Mouse (Mus musculus) kidney, postnatal 14 days (tissue): ENCODE measurements around the gene Nup214.
"Not testable (repeated sequence)": the region's sequence is repeated elsewhere in the genome, so short reads cannot be mapped to it uniquely, and the experiment has no call there.

Experiments
- DNase-seq: peaks from one replicate; pipeline ENCODE4 v3.0.0; 2022; ENCODE audit warnings: mixed read lengths

Gene Nup214

DNA sequence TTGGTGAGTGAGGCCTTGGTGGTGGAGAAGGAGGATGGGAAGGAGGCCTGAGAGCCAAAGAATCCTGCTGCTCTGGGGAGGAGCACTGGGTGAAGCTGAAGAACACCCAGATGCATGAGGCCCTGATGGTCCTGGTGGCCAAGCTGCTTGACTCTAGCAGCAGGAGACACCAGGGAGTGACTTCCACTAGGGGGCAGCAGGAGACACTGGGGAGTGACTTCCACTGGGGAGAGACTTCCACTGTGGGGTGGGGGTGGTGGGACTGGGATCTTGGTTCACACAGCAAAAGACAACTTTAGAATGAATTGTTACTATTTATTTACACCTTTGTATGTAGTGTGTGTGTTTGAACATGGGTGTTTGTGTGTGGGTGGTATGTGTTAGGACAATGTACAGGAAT lies 9.1 kb upstream of the Nup214 start:
- DNase-seq: peak; percentile 71

DNA sequence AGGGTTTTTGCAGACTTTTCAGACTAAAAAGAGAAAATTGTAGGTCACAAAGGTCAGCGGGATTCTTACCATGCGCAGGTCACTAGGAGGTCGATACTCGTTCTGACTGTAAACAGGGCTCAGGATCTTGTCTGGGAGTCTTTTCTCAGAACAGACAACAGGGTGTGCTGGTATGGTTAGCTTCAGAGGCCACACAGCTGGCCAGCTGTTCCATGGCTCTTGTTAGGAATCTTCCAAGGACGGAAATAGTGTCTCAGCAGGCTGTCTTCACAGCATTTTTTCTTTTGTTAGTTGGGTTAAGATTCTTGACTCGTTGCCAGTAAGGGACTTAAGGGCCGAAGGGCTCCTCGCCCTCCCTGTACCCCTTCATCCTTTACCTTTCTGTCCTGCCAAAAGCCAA lies 7.4 kb upstream of the Nup214 start:
- DNase-seq: no peak

DNA sequence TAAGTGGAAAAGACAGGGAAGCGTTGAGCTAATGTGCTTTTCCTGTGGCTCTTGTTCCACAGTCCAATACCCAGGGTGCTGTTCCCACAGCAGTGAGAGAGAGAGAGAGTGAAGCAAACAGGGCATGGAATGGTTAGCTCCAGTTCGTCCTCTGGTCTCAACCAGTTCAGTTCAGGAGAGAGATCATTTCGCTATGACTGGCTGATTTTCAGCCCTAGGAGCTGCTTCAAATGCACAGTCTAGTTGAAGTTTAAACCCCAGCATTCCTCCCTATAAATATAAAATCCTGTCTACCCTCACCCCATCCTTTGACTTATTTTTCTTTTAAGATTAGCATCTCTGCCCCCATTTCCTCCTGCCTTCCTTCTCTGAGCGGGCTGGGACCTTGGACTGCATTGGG lies 1.6 kb upstream of the Nup214 start:
- DNase-seq: peak; percentile 82

DNA sequence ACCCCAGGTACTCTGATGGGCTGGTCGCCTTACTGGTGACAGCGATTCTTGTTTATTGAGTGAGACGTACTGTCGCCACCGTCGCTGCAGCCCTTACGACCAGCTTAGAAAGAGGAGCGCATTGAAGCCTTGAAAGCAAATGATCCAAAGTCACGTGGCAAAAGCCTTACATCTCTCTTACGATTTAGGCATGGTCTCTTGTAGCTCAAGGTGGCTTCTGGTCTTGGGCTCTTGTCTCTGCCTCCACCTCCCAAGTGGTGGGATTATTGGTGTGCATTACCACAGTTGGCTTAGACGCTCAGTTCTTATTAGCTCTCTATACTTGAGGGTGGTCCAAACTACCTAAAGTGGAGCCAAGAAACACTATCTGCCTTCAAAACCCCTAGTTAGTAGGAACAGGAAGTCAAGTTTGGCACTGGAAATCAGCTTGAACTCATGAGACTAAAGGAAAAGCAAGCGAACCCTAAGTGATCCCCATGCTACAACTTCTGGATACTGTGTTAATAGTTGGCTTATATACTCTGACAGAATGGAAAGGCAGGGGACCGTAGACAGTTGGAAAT lies 654 bp downstream of the Nup214 start:
- DNase-seq: no peak

DNA sequence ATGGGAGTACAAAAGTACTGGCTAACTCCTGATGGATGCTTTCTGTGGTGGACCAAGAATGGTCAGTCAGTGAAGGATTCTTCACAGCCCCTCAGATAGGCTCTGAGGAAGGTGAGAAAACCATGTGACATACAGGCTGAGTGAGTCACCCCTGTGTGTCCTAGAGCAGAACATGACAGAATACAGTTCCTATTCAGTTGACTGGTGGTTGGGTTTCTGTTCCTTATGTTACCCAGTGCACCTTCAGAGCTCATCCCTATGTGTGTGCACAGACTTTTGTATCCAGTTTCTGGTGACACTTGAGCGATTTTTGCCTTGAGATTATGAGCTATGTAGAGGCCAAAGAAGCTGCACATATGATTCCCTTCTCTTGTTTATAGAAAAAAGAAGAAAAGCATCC lies 13.5 kb downstream of the Nup214 start:
- no peak for DNase-seq

DNA sequence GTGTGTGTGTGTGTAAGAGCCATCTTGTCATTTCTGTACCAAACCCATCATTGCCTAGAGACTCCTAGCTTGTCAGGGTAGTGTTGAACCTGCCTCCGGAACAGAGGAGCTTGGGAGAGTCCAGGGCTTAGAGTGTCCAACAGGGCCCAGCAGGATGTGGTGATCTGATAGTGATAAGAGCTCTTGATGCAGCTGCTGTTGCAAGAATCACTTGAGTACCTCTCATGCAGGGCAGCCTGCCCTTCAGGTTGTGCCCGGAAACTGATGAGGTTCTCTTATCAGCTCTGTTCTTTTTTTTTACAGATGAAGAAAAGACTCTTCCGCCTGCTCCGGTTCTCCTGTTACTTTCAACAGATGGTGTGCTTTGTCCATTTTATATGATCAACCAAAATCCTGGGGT lies 16.7 kb downstream of the Nup214 start:
- DNase-seq: no peak

DNA sequence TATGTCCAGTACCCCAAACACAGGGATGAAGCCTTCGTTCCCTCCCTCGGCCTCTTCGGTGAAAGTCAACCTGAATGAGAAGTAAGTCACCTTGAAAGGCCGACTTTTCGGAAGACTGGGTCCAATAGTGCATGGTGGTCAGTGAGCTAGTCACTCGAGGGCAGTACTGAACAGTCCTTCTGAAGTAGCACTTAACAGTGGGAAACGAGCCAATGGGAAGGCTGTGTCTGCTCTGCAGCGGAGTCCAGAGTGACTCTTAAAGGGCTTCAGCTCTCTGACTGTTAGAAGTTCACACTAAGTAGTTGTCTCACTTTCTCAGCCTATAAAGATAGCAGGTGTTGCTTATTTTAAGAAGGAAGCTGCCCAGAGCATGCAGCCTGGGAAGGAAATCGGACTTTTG lies 20.7 kb downstream of the Nup214 start:
- no peak for DNase-seq

DNA sequence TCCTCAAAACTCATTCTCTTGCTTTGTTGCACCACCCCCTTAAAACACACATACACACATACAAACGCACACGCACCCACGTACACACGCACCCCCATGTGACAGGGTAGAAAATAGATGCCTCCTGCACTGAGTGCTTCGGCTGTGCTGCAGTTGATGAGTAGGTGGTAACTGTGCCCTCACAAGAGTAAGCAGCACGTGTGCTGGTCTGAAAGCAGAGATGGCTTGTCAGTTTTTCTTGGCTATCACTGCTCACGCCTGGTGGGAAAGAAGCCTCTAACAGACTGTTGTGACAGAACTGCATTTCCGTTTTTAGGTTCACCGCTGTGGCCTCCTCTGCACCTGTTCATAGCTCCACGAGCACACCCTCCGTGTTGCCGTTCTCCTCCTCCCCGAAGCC lies 21.8 kb downstream of the Nup214 start:
- DNase-seq: no peak

DNA sequence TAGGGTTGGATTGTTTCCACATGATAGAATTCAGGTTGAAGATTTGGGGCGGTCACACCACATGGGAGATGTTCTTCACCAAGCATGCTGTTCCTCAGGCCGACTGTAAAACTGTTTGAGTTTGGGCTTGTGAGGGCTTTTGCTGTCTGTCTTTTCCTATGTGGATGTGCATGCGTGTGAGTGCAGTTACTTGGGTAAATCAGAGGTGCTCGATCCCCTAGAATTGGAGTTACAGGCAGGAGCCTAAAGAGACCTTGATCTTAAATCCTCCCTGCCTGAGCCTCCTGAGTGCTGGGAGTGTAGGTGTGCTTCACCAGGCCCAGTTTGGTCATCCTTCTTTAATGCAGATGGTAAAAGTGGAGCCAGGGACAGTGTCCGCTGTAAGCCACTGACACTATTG lies 23.3 kb downstream of the Nup214 start:
- no peak for DNase-seq

DNA sequence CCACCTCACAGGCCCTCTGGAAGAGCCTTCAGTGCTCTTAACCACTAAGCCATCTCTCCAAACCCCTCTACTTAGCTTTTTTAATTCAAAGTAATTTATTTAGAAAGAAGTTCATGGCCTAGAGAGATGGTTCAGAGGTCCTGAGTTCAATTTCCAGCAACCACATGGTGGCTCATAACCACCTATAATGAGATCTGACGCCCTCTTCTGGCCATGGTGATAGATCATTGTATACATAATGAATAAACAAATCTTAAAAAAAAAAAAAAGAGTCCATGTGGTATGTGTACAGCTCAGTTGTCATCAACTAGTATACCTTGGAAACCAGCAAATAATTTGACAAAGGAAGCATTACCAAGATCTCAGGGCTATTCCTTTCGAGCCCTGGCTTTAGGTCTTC lies 24.2 kb downstream of the Nup214 start:
- no peak for DNase-seq

DNA sequence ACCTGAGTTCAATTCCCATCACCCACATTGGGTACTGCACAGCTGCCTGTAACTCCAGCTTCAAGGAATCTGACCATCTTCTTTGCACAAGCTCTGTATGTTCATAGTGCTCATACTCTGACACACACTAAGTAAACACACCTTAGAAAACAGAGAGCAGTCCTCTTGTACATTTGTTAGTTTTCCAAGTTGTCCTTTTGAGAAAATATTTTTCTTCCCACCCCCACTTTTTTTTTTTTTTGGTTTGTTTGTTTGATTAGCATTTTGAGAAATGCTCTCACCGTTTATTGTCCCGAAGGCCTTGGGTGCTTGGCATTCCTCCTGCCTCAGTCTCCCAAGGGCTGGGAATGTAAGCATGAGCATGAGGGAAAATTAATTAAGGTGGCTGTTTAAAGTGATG lies 34.1 kb downstream of the Nup214 start:
- DNase-seq: no peak

DNA sequence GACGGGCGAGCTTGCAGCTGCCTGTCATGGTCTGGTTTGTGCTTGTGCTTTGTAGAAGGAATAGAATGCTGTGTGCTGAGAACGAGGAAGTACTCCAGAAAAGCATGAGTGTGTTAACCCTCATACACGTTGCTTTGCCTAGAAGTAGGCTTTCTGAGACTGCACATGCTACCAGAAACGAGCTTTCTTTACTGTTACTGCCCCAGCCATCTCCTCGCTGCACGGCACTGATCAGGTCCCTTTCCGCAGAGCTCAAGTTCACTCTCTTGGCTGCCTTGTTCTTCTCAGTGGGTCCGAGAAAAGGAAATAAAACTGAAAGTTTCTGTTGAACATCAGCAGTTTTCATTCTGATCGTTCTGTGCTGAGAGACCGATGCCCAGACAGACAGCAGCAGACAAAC lies 34.5 kb downstream of the Nup214 start:
- no peak for DNase-seq

DNA sequence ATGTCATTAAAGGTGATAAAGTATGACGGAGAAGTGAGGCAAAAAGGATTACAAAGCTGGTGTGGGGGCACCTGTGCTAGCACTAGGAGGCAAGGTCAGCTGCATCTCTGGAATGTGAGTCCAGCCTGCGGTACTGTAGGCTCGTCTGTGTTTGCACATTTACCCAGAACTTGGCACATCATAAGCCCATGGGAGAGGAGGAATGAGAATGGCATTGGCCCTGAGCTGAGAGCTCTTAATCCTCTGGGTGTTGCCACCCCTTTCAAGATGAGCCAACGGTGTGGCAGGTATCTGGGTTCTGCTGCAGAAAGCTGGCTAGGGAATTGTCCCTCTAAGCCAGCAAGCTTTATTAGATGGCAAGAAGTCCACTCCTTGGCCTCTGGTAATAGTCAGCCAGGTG lies 45.5 kb downstream of the Nup214 start:
- peak; percentile 17 for DNase-seq

DNA sequence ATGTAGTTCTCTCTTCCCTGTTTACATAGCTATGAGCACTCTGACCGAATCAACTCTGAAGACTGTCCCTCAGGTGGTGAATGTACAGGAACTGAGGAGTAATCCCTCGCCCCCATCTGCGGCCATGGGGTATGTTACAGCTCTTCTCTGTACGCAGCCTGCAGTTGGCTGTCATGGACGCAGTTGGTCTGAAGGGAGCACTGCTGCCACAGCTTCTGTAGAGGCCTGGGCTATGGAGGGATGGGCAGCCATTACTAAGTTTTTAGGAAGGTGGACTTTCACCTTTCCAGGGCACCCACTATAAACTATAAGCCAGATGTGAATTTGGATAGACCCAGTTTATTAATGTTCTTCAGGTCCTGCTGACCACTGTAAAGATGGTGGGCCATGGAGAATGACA lies 46.0 kb downstream of the Nup214 start:
- DNase-seq: no peak

DNA sequence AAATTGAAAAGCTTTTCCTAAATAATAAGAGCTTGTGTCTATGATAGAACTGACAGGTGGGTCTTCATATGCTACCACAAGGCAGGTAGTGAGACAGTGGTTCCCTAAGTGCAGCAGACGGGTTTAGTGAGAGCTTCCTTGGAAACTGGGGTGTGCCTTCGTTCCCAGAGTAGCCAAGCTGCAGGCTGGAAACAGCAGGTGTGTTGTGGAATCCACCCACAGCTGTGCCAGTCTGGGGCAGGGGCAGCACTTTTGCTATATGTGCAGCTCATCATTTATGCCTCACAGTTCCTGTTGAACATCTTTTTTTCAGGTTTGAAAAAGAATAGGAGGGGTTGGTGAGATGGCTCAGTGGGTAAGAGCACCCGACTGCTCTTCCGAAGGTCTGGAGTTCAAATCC lies 50.1 kb downstream of the Nup214 start:
- DNase-seq: no peak

DNA sequence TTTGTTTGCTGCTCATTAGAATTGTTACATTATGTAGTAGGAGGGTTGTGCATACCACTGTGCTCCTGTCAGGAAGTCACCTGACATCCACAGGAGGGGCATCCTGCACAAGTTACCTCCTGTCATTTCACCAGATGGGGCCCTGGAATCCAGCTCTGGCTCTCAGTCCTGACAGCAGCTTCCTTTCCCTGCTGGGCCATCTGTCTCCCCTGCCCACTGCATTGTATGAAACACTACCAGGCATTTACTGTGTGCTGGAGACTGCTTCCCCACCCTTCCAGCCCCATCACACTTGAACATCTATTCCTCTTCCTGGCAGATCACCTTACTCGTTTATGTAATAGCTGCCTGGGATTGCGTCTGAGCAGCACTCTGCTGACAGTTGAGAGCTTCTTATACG lies 55.4 kb downstream of the Nup214 start:
- no peak for DNase-seq

DNA sequence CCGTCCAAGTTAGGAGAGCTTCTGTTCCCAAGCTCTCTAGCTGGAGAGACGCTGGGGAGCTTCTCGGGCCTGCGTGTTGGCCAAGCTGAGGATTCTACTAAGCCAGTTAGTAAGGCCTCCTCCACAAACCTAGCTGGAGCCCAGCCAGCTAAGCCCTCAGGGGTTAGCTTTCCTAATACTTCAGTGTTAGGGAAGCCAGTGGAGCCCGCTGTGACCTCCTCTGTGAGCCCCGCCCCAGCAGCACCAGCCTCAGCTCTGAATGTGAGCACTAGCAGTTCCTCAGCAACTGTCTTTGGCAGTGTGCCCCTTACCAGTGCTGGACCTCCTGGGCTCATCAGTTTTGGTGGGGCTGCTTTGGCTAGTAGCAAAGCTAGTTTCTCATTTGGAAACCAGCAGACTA lies 59.2 kb downstream of the Nup214 start:
- DNase-seq: no peak

DNA sequence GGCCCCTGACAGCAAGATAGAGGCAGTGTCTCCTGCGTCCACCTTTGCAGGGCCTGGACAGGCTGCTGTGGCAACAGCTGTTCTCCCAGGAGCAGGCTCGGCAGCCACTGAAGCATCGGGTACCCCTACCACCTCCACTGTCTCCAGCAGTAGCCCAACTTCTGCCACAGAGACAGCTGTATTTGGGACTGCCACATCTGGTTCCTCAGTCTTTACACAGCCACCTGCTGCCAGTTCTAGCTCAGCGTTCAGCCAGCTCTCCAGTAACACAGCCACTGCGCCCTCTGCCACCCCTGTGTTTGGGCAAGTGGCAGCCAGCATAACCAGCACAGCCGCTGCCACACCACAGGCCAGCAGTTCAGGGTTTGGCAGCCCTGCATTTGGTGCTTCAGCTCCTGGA lies 60.0 kb downstream of the Nup214 start:
- DNase-seq: no peak

DNA sequence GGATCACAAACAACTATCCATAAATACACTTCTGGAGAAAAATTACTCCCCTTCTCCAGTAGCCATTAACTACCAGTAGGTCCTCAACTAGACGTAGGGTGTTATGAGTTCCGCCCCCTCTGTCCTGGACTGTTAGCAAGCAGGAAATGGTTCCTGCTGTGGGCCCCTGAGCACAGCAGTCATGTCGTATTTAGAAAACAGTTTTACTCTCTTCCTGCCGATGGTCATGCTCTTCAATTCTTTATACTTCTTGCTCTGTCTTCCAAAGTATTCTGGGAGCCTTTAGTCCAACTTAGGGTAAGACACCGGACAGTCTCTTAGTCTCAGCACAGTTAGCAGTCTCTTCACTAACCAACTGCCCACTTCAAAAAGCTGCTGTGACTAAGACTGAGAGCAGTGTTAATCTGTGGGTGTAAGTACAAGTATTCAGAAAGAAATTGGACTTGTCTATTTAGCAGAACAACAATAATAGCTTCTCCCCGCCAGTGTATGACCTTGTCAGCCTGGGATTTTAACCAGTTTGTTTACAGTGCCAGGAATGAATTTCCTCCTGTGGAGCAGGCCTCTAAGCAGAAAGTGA lies 63.1 kb downstream of the Nup214 start:
- no peak for DNase-seq

DNA sequence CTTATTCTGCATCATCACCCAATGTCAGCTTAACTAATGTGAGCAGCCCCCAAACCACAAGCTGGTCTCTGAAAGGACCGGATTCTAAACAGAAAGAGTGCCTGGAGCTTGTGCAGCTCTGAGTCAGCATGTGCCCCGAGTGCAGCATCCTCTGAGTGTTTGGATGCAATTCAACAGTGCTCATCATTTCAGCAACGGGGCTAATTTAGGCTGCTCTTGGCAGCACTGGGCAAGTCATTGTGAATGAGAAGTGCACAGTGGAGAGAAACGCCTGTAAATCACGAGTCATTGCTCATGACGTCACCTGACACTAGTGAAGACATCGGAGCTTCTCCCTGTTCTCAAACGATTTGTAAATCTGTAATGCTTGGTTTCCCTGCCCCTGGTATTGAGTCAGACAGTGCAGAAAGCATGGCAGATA lies 64.4 kb downstream of the Nup214 start:
- no peak for DNase-seq

DNA sequence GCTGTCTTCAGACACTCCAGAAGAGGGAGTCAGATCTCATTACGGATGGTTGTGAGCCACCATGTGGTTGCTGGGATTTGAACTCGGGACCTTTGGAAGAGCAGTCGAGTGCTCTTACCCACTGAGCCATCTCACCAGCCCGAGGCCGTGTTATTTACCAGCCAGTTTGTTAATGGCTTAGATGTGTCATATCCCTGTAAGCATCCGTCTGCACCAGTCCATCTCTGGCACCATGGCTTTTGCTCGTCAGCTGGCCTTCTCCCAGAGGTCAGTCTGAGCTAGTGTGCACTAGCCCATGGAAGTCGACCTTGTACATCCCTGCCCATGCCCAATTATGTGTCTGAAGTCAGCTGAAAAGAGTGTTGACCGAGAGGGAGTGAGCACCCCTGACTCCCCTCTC lies 66.4 kb downstream of the Nup214 start:
- not testable (repeated sequence) for DNase-seq

DNA sequence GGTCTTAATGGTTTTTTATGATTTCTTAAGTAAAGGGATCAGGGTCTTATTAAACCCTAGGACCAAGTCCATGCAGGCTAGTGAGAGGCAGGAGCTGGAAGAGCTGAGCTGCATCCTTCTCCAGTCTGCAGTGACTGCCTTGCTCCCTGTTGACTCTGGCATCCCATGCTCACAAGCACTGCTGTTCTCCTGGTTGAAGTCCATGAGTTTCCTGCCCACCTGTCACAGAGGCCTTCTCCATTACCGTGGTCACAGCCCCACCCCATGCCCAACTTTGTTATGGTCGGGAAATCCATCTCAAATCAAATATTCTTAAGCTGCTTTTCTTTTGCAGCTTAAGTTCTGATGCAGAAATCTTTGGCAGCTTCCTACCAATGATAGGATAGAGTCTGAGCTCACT lies 66.9 kb downstream of the Nup214 start:
- no peak for DNase-seq

DNA sequence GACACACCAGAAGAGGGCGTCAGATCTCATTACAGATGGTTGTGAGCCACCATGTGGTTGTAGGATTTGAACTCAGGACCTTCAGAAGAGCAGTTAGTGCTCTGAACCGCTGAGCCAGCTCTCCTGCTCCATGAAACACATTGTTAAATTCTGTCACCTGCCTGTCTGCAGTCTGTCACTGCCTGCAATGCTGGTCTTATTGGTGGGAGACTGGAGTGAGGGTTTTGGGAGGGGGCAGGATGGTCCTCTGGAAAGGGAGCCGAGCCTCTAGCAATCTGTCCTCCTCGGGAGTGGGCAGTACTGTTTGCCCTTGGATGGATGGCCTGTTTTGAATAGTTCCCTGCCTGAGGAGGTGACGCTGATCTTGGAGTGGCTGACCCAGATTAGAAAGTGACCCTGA lies 69.6 kb downstream of the Nup214 start:
- no peak for DNase-seq

DNA sequence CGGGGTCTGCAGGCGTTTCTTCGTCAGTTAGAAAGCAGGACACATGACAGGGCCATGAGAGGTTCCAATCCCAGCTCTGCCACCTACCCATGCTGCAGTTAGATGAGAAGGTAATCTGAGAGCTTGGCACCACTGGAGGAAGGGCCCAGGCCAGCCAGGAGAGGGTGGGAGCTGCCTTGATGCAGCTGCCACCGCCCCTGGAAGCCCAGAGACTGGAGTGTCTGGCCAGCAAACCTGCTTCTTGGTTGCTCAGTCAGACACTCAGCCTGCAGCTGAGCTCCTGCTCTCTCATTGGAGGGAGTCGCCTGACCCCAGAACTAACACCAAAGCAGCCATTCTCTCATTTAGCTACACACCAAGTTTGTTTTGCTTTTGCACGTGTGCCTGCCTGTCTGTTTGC lies 71.1 kb downstream of the Nup214 start:
- DNase-seq: no peak

DNA sequence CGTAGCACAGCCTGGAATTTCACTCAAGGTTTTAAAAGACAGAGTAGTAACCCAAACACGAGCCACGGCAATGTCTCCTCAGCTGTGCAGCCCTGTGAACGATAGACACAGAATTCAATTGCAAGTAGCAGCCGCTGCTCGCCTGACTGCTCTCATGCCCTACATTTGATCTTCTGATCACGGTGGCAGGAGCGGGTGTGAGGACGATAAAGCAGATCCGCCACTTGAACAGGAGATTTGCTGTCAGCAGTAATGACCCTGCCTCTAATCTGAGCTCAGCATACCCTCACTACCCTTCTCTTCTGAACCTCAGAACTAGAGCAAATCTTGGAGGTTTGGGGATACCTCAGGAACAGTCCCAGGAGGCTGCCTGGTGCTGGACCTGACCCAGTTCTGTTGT lies 71.8 kb downstream of the Nup214 start:
- DNase-seq: no peak

DNA sequence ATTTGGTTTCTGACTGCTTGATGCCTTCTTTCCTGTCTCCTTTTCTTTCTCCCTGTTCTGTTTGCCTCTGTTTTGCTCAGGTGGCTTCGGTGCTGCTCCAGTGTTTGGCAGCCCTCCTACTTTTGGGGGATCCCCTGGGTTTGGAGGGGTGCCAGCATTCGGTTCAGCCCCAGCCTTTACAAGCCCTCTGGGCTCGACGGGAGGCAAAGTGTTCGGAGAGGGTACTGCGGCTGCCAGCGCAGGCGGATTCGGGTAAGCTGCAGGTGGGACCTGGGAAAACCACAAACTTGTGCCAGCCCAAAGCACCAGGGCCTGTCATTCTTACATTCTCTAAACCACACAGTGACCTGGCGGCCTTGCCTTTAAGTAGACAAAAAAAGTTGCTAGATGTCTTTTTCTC lies 73.1 kb downstream of the Nup214 start:
- DNase-seq: no peak
